Mouse (Mus musculus): Measurements from ENCODE around the gene Gm20388. TPM values are rescaled to one million over a fixed set of nuclear protein-coding genes. Genes with fewer than 3 reads are reported as not detected.
"Not testable (repeated sequence)": the region's sequence is repeated elsewhere in the genome, so short reads cannot be mapped to it uniquely, and the experiment has no call there.

Gene Gm20388
- total RNA-seq, 2 experiments from 2014 or later: not detected

- DNase-seq (ENCODE audit: low spot score in 2 of 2): no peak
These were observed 4083.0 kb downstream of the Gm20388 start for GRCm38 (mm10) chr8:123993597-123993996.

- DNase-seq (ENCODE audit: low spot score in 2 of 2): no peak
These were observed 4083.4 kb downstream of the Gm20388 start for GRCm38 (mm10) chr8:123993997-123994396.

GRCm38 (mm10) chr8:123999568-123999967 is 4088.9 kb downstream of the Gm20388 start:
- DNase-seq (ENCODE audit: low spot score in 2 of 2): no peak

- no peak for DNase-seq (ENCODE audit: low spot score in 2 of 2)
These were observed 4092.0 kb downstream of the Gm20388 start for GRCm38 (mm10) chr8:124002546-124003108.

- DNase-seq (ENCODE audit: low spot score in 2 of 2): no peak
These were observed 4097.2 kb downstream of the Gm20388 start for GRCm38 (mm10) chr8:124007829-124008228.

DNA sequence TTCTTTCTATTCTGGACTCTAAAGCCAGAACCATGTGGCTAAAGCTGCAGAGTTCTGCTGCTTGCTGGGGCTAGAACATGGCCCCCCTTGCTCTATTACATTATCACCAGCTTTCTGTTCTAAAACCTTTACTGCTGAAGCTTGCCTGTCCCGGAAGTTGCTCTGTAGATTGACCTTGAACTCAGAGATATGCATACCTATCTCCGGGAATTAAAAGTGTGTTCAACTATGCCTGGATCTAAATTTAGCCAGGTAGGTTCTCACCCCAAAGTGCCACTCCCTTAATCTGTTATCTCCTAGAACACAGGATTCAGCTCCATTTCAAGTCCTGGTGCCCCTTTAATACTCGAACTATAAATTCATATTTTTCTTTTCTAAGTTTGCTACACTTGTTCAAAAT is 4100.9 kb downstream of the Gm20388 start:
- no peak for DNase-seq (ENCODE audit: low spot score in 2 of 2)

DNA sequence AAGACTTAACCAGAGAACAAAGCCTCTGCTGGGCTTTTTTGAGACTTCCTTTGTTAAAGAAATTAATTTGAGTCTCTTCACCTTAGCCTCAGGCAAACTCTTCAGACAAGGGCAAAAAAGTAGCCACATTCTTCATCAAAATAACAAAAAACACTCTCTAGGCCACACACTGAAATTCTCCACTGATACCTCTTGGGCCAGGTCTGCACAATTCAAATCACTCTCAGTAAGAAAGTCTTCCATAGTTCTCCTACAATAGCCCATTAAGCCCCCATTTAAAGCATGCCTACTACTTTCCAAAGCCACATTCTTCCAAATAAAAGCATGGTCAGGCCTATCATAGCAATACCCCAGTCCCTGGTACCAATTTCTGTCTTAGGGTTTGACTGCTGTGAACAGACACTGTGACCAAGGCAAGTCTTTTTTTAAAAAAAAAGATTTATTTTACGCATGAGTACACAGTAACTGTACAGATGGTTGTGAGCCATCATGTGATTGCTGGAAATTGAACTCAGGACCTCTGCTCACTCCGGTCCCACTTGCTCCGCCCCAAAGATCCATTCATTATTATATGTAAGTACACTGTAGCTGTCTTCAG is 4101.4 kb downstream of the Gm20388 start:
- DNase-seq (ENCODE audit: low spot score in 2 of 2): no peak

DNA sequence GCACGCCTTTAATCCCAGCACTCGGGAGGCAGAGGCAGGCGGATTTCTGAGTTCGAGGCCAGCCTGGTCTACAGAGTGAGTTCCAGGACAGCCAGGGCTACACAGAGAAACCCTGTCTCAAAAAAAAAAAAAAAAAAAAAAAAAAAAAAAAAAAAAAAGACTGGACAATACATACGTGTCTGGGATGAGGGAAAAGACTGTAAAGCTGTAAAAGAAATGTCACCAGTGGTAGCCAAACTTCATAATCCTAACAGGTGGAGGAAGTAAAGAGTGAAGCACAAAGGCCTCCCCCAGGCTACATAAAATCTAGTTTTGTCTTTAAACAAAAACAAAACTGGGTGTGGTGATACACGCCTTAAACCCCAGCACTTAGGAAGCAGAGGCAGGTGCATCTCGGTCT is 4103.7 kb downstream of the Gm20388 start:
- not testable (repeated sequence) for DNase-seq (ENCODE audit: low spot score in 2 of 2)

DNA sequence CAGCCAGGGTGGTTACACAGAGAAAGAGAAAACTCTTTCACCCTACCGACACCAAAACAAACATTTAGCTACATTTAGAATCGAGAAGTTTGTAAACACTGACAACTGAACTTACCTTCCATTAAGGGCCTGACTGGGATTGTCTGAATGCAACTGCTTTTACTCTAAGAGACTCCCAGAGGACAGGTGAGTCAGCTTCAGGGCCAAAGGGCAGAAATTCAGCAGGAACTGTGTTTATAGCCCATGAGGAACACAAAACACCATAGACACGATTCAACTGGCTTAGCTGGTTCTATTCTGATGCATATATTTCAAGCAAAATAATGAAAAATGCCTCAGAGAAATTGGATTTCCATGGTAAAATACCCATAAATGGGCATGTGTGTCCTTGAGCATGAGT is 4104.1 kb downstream of the Gm20388 start:
- no peak for DNase-seq (ENCODE audit: low spot score in 2 of 2)

DNA sequence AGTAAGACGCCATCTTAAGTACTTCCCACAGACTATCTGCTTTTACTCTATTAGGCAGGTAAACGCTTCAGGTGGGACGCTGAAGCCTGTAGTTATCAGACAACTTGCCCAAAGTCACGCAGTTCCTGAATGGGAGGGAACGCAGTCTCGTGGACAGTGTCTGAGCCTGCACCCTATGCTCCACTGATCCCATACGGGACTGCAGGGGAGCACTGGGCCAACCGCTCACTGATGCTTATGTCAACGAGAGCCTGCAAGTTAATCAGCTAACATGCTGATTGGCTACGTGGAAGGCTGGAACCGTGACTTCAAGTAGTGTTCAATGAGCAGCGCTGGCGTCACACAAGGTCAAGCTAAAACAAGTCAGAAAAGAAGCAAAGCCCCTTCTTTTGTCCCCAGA is 4109.1 kb downstream of the Gm20388 start:
- no peak for DNase-seq (ENCODE audit: low spot score in 2 of 2)

- DNase-seq (ENCODE audit: low spot score in 2 of 2): no peak
These were observed 4110.0 kb downstream of the Gm20388 start for GRCm38 (mm10) chr8:124020439-124021236.

DNA sequence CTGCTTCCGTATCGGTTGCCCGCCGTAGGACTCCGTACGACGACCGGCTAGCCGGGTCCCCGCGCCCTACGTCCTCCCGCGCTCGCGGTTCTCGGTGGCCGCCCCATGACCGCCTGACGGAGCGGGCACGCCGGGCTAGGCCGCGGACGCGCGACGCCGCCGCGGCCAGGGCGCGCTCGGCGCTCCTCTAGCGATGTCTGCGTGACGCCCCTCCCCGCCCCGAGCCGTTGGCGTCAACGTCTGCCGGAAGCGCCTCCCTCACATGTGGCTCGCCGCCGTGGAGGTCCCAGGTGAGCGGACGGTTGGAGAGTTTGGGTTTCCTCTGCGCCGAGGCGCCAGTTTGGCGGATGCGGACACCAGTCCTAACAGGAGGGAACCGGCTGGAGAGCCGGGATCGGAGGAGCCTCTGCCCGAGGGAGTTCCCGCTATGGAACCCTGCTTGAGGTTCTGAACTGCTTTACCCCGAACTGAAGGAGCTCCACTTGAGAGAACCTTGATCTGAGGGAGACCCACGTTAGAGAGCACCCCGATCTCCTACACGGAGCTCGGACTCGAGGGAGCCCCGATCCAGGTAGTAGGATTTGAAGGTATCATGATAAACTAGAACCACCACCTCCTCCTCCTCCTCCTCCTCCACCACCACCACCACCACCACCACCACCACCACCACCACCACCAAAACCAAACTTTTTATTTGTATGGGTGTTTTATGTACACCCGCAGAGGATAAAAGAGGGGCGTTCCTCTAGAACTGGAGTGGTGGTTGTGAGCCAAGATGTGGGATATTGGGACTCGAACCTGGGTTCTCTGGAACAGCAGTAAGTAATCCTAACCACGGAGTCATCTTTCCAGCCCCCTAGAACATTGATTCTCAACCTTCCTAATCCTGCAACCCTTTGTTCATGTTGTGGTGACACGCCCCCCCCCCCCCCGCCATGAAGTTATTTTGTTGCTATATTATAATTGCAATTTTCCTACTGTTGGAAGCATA is 4110.9 kb downstream of the Gm20388 start, which contains the start of the genes Taf5l and Urb2:
Gene Taf5l, minus strand, starts transcription at position 161 of the 991 bp plus-strand sequence.
Gene Urb2, plus strand, starts transcription at position 272 of the 991 bp plus-strand sequence.
- DNase-seq (ENCODE audit: low spot score in 2 of 2): peak; percentile 93

DNA sequence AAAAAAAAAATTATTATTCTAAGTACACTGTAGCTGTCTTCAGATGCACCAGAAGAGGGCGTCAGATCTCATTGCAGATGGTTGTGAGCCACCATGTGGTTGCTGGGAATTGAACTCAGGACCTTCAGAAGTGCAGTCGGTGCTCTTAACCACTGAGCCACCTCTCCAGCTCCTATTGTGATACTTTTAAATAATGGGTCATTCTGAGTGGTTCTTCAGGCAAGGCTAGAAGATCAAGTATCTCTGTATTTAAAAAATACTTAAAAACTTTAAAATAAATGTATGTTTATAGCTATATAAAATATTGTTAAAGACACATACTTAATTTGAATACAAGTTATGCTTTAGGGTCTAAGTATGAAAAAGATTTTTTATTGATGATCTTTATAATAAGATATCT is 4115.6 kb downstream of the Gm20388 start:
- DNase-seq (ENCODE audit: low spot score in 2 of 2): not testable (repeated sequence)

DNA sequence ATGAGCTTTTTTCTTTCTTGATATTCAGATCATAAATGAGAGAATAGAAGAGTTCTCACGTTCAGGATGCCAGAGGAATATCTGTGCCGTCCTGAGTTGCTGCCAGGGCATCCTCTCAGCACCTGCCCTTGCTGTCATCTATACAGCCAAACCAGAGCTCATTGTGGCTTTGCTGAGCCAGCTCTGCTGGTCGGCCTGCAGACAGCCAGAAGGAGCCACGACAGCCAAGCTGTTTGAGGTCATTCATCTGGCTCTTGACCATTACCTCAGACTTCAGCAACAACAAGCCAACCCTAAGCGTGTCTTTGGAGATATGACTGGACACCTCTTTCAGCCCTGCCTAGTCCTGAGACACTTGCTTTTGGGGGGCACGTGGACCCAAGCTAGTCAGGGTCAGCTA is 4117.2 kb downstream of the Gm20388 start:
- DNase-seq (ENCODE audit: low spot score in 2 of 2): no peak

DNA sequence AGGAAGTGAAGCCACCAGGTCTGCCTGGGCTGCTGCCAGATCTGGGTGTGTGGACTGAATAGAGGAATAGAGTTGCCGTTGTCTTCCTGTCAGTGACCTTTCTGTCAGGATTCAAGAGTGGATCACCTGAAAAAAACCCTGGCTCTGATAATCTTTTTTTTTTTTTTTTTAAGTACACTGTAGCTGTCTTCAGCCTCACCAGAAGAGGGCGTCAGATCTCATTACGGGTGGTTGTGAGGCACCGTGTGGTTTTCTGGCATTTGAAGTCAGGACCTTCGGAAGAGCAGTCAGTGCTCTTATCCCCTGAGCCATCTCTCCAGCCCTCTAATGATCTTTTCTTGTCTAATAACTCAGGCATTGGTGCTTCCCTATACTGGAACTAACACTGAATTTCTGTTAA is 4122.8 kb downstream of the Gm20388 start:
- no peak for DNase-seq (ENCODE audit: low spot score in 2 of 2)

DNA sequence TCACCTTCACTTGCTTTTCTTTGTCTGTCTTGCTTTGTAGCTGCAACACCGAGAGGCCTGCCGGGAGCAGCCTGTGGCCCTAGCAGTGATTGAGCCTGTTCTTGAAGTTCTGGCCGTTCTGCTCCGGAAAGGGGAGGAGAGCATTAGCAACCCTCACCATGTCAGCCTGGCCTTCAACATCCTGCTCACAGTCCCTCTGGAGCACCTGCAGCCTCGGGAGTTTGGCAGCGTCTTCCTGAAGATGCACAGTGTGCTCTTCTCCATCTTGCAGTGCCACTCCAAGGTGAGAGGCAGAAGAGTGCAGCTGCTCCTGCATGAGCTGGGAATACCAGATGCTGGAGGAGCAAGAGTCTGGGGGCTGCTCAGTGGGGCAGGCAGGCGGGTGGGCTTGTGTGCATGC is 4127.5 kb downstream of the Gm20388 start:
- no peak for DNase-seq (ENCODE audit: low spot score in 2 of 2)

GRCm38 (mm10) chr8:124039351-124039750 is 4128.7 kb downstream of the Gm20388 start:
- no peak for DNase-seq (ENCODE audit: low spot score in 2 of 2)

DNA sequence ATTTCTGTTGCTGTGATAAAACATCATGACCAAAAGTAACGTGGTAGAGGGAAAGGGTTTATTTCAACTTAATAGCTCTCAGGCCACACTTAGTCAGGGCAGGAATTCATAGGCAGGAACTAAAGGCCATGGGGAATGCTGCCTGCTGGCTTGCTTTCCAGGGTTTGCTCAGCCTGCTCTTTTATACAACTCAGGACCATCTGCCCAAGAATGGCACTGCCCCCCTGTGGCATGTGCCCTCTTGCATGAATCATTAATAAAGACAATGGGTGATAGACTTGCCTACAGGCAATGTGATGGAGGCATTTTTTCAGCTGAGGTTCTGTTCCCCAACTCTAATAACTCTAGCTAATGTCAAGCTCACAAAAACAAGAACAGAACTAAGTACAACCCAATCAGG is 4131.6 kb downstream of the Gm20388 start:
- no peak for DNase-seq (ENCODE audit: low spot score in 2 of 2)

DNA sequence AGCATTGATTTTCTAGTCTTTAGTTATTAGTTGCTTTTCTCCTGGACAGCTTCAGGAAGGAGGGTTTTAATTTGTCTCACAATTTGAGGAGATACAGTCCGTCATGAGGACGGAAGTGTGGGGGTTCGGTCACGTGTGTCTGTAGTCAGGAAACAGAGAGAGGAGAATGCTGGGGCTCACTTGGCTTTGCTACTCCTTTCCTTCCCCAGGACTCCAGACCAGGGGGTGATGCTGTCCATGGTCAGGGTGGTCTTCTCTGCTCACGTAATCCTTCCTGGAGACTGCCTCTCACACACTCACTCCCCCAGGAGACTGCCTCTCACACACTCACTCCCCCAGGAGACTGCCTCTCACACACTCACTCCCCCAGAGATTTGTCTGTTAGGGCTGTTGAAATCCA is 4133.8 kb downstream of the Gm20388 start:
- no peak for DNase-seq (ENCODE audit: low spot score in 2 of 2)

DNA sequence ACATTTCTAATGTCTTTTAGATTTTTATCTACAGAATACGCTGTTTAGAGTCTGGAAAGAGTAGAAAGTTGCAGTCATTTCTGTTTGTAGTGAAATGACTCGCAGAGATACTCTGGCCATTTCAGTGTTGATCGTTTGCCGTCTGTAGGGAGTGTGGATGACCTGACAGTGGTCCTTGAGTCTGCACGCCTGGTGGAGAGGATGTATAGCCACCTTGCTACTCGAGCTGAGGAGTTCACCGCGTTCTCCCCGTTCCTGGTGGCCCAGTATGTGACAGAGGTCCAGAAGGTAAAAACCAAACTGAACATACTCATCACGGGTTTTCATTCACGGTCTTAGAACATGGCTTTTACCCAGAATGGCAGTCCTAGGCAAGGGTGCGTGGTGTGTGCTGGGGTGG is 4134.3 kb downstream of the Gm20388 start:
- no peak for DNase-seq (ENCODE audit: low spot score in 2 of 2)

DNA sequence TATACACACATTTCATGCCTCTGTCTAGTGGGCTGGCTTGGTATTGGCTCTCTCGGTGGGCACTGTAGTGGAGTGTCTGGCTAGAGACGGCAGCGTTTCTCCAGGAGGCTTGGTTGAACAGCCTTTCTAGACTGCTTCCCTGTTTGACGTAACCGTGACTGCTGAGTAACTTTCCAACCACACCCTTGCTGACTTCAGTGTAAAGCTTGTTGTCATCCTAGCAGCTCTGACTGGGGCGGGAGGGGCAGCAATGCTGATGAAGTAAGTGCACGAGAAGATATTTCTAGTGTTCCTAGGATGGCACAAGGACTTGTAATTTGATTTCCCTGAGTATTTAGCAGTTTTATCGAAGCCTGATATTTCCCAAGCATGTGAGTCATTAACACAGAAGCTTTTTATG is 4135.2 kb downstream of the Gm20388 start:
- DNase-seq (ENCODE audit: low spot score in 2 of 2): no peak
